Mouse (Mus musculus) left cerebral cortex, adult 2 months (tissue): ENCODE data around the gene Plekha4. TPM values are rescaled to one million over a fixed set of nuclear protein-coding genes. Genes with fewer than 3 reads are reported as not detected.

ENCODE experiments used
- DNase-seq, 2 experiments: peaks; one replicate each; pipeline ENCODE4 v3.0.0; 2021 to 2022; ENCODE audit warnings: low spot score in 2 of 2, mixed read lengths in 1 of 2; ENCODE audit errors: extremely low spot score in 1 of 2
- H3K27ac ChIP-seq: fragments of 200-600 bp; 2 replicates; pipeline ENCODE4 v1.8.1; 2022
- H3K4me3 ChIP-seq: fragments of 200-600 bp; 2 replicates; pipeline ENCODE4 v1.8.1; 2022
- CTCF ChIP-seq: fragments of 200-600 bp; IDR thresholded peaks from 2 replicates; pipeline ENCODE4 v1.8.1; 2022; ENCODE audit warnings: antibody characterized with exemption, mild to moderate bottlenecking, moderate library complexity
- intact Hi-C: fragments of 180-260 bp; cut with DNase I; formaldehyde crosslinking; loops from one replicate; pipeline ENCODE4 v1.15.1; 2025
- total RNA-seq, 2 experiments: library from RNA; stranded (reverse); gene quantifications; 2 replicates each; pipeline ENCODE4 v1.2.3; 2021

The Plekha4 gene
- total RNA-seq, 2 experiments from 2014 or later = 4.2 to 5.1 TPM

DNA sequence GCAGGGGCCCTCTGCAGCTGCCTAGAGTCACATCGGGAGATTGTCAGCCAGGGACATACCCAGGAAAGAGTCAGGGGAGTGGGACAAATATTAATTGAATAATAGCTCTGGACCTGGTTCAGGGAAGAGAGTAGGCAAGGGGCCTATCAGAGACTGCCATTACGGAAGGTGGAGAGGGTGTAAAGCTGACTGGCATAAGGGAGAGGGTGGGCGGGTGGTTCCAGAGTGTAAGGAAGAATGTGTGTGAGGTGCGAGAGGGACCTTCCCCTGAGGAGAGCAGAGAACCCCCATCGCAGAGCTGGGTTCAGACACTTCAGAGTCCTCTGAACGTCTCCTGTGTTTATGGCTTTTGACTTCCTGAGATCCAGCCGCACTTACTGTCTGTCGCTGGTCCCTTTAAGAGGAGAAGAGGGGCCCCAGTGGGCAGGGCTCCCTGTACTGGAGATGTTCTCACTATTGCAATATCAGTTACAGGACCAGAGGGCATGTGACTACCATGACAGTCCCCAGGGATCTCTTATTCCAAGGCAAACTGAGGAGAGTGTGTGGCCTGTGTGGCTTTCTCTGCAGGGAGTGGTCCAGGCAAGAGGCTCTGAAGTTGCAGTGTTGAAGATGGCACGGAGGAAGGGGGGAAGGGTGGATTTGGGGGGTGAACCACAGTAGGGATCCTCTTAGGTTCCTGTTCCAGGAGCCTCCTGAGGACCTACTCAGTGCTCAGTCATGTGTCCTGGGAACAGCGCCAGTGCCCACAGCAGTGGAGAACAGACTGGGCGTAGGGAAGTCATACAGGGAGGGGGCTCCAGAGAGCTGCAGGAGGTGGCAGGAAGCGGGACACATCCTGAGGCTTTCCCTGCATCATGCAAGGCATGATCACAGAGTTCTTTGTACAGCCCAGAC lies 35.7 kb downstream of the Plekha4 start:
- no peak for TF ChIP-seq CTCF
- intact Hi-C loops = loop anchor here (2.0 kb wide), 2 partner anchors 31 to 85 kb away; no protein-coding TSS in a partner anchor
- H3K27ac ChIP-seq = no peak overlapping the region
- H3K4me3 ChIP-seq = no peak overlapping the region
- no peak for DNase-seq

DNA sequence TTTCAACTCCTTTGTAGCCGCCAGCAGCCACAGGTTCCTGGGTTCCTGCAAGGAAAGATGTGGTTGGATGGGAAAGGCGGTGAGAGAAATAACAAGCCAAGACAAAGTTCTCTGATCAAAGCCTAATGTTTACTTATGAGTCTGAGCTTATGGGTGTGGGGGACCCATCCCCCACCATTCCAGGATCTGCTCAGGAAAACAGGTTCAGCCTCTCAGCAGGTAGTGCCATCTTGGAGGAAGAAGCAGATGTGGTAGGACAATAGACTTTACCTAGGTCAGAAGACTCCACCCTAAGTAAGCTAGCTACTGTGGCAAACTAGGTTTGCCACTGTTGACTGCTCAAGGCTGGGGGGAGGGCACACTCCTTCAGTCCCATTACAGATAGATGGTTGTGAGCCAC lies 38.7 kb downstream of the Plekha4 start:
- no peak for DNase-seq
- intact Hi-C loops = no loop called here
- TF ChIP-seq CTCF = no peak
- Histone ChIP-seq H3K4me3 (no peak overlapping the region), H3K27ac (no peak overlapping the region)

DNA sequence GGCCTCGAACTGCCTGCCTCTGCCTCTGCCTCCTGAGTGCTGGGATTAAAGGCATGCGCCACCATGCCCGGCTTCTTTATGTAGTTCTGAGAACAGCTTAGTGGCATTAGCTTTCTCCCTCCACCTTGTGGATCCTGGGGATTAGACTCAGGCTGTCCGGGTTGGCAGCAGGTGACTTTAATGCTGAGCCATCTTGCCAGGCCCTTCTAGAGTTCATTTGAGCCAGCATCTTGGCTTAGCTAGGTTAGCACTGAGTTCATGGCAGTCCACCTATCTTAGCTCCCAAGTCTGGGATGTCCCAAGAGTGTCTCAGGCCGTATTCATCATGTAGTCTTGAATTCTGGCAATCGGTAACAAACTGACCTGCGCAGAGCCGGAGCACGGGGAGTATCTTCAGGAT lies 39.3 kb downstream of the Plekha4 start:
- H3K4me3 ChIP-seq = no peak overlapping the region
- no peak for DNase-seq
- no peak overlapping the region for H3K27ac ChIP-seq
- intact Hi-C loops = no loop called here
- TF ChIP-seq CTCF = no peak

DNA sequence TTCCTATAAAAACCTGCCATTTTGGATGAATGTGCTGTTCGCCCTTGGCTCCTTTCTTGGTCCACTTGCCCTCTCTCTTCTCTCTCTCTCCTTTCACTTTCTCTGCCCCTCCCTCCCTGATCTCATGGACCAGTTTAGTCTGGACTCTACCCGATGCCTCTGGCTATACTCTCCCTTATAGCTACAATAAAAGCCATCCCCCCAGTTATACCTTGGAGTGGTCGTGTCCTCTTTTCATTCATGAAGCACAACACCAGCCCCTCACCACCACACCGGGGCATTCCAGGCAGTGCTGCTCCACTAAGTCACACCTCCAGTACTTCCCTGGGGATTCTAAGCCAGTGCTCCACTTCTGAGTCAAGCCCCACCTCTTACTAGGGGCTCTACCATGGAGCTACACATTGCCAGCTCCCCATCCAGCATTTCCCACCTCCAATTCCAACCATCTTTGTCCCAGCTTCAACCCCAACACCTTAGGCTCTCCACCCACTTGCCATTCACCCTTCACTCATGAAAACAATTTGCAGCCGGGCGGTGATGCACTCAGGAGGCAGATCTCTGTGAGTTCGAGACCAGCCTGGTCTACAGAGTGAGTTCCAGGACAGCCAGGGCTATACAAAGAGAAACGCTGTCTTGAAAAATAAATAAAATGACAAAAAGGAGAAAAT lies 41.1 kb downstream of the Plekha4 start:
- TF ChIP-seq CTCF = no peak
- DNase-seq = no peak
- intact Hi-C loops = no loop called here
- H3K27ac ChIP-seq = peak overlapping the region; percentile 86
- H3K4me3 ChIP-seq = no peak overlapping the region; the same call in 1 of the 2 replicates

DNA sequence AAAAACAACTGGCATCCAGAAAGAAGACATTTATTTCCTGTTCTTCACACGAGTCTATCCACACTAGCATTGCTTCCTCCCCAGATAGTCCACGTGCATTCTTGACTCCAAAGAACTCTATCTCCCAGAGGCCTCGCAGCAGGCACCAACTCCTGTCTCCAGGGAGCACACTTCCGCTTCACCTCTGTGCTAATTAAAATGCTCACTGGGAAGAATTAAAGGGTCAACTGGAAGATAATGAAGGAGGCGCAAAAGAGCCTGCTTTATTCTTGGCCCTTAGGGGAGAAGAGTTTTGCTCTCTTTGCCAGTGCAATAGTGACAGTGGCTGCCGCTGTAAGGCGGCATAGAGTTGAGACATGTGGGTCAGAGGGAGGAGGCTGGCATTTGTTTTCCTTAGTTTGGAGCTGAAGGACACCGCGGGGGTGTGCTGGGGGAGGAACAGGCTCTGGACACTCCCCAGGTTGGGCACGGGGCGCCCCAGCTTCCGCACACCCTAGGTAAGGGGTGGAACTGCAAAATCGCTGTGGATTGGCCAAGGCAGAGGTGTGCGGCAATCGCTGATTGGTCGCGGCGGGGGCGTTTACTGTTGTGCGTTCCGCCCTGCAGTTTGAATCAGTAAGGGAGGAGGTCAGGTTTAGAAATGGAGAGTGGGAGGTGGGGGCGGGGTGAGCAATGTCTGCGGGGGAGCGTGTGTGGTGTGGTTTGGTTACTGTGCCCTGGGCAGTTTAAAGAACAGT lies 41.8 kb downstream of the Plekha4 start:
- no peak for TF ChIP-seq CTCF
- DNase-seq = peak; percentile 82 to 89
- Histone ChIP-seq H3K4me3 (peak overlapping the region; percentile 49), H3K27ac (peak overlapping the region; percentile 86)
- intact Hi-C loops = no loop called here

DNA sequence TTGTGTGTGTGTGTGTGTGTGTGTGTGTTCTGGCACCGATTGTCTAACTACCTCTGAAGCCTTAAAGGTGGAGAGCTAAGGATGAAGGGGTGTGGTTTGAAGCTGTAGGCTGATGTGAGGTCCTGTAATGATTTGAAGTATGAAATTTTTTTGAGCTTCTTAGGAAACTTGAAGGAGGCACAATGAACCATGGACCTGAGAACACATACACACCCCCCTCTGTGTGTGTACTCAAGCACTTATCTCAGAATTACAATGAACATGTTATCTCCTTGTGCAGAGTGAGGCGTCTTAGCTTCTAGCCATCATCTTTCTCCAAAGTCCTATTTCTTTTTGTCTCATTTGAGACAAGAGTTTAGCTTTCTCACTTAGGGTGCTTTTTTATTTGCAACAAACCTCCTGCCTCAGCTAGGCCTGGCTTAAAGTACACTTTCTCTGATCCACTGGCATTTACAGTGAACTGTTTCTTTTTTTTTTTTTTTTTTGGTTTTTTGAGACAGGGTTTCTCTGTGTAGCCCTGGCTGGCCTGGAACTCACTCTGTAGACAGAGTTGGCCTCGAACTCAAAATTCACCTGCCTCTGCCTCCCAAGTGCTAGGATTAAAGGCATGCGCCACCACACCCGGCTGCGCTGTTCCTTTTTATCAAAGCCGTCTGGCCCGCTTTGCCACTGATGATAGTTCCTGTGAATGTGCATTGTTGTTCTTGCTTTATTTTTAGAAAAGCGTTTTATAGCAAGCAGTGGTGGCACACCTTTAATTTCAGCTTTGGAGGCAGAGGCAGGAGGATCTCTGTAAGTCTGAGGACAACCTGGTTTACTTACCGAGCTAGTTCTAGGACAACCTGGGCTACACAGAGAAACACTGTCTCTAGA lies 42.7 kb downstream of the Plekha4 start:
- DNase-seq = no peak
- no peak for TF ChIP-seq CTCF
- intact Hi-C loops = no loop called here
- no peak overlapping the region for H3K4me3 ChIP-seq
- peak overlapping the region; percentile 86 for H3K27ac ChIP-seq

DNA sequence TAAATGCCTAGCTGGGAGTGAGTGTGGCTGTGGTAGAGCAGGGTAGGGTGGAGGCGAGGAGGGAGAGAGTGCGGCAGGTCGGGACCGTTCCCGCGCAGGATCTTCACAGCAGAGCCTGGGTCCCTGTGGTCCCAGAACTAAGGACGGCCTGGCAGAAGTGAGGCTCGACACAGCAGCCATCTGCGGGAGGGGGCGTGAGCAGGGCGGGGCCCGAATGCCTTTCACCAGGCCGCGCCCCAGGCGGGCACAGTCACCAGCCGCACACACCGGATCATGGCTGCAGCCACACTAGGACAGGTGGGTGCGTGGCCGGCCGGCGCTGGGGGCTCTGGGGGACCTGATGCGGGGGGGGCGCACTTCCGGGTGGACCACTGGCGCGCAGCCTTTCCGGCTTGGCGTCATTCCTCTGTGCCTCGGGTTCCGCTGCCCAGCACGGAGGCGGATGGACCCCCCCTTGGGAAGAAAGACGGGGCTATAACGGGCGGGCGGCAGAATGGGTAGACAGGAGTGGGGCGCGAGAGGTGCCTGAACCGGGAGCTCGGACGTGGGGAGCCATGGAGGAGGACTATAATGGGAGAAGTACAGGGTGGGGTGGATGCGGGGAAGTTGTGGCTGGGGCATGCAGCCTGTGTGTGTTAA lies 44.1 kb downstream of the Plekha4 start, which contains the start of gene Bcat2:
Bcat2 (plus strand) TSS at position 51 of the 639 bp plus-strand sequence.
- H3K4me3 ChIP-seq = peak within 1 kb of the TSS; percentile 57
- H3K27ac ChIP-seq = peak within 1 kb of the TSS; percentile 93
- intact Hi-C loops = loop anchor here (2.0 kb wide), 1 partner anchor 19 kb away; no protein-coding TSS in a partner anchor
- peak; percentile 65 to 71 for DNase-seq
- TF ChIP-seq CTCF = no peak

DNA sequence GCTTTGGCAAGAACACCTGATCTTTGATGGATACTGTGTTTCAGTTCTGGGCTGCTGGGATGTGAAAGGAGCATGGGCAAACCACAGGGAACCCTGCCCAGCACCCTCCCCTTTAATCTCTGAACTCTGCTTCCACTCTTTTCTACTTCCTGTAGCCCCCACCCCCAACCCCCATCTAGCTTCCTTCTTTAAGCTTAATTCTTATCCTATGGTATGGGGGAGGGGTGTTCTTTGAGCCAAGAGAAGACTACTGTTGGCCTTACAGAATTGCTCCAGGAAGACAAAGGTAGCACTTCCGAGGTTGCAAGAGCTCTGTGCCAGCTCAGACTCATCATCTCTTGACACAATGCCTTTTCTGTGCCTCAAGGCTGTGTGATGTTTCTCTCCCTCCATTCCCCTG lies 45.8 kb downstream of the Plekha4 start:
- Histone ChIP-seq H3K27ac (no peak overlapping the region), H3K4me3 (no peak overlapping the region)
- intact Hi-C loops = loop anchor here (2.0 kb wide), 1 partner anchor 17 kb away; no protein-coding TSS in a partner anchor
- no peak for DNase-seq
- no peak for TF ChIP-seq CTCF

DNA sequence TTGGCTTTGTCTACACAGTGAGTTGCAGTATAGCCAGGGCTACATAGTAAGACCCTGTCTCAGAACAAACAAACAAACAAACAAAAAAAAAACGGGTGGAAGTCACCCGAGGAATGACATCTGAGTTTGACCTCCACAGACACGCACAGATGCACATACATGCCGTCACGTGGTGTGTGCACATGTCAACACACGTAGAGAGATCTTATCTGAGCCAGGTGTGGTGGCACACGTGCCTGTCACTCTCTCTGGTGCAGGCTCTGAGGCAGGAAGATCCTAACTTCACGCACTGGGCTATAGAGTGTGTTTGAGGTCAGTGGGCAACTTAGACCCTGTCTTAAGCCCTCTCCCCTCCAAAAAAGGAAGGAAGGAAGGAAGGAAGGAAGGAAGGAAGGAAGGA lies 47.8 kb downstream of the Plekha4 start:
- no peak for DNase-seq
- intact Hi-C loops = no loop called here
- Histone ChIP-seq H3K4me3 (no peak overlapping the region), H3K27ac (no peak overlapping the region)
- no peak for TF ChIP-seq CTCF
